Mouse (Mus musculus): Measurements from ENCODE around the gene Ube2c.

The Ube2c gene

GRCm38 (mm10) chr2:164787779-164788178 lies 18.1 kb downstream of the Ube2c start:
- DNase-seq (ENCODE audit: low read depth, low spot score): no peak

- no peak for DNase-seq (ENCODE audit: low read depth, low spot score)
Measured at GRCm38 (mm10) chr2:164788411-164788810, 18.7 kb downstream of the Ube2c start.

- DNase-seq (ENCODE audit: low read depth, low spot score): no peak
Measured at GRCm38 (mm10) chr2:164790451-164790850, 20.8 kb downstream of the Ube2c start.

GRCm38 (mm10) chr2:164791841-164792261 lies 22.2 kb downstream of the Ube2c start:
- no peak for DNase-seq (ENCODE audit: low read depth, low spot score)

GRCm38 (mm10) chr2:164792400-164793190 lies 22.9 kb downstream of the Ube2c start:
- DNase-seq (ENCODE audit: low read depth, low spot score): no peak

GRCm38 (mm10) chr2:164793236-164793635 lies 23.5 kb downstream of the Ube2c start:
- DNase-seq (ENCODE audit: low read depth, low spot score): peak; percentile 53

- peak; percentile 43 for DNase-seq (ENCODE audit: low read depth, low spot score)
Measured at GRCm38 (mm10) chr2:164793772-164794171, 24.1 kb downstream of the Ube2c start.

- peak; percentile 83 for DNase-seq (ENCODE audit: low read depth, low spot score)
Measured at GRCm38 (mm10) chr2:164794293-164794692, 24.6 kb downstream of the Ube2c start.

GRCm38 (mm10) chr2:164795868-164796267 lies 26.2 kb downstream of the Ube2c start:
- DNase-seq (ENCODE audit: low read depth, low spot score): no peak

GRCm38 (mm10) chr2:164798554-164798953 lies 28.9 kb downstream of the Ube2c start:
- DNase-seq (ENCODE audit: low read depth, low spot score): peak; percentile 56

GRCm38 (mm10) chr2:164800252-164801004 lies 30.7 kb downstream of the Ube2c start:
- no peak for DNase-seq (ENCODE audit: low read depth, low spot score)

- DNase-seq (ENCODE audit: low read depth, low spot score): no peak
Measured at GRCm38 (mm10) chr2:164803201-164803920, 33.7 kb downstream of the Ube2c start.

GRCm38 (mm10) chr2:164803921-164804313 lies 34.2 kb downstream of the Ube2c start:
- peak; percentile 48 for DNase-seq (ENCODE audit: low read depth, low spot score)

- DNase-seq (ENCODE audit: low read depth, low spot score): peak; percentile 100
Measured at GRCm38 (mm10) chr2:164804533-164805331, 35.0 kb downstream of the Ube2c start, which contains the start of the genes Acot8 and Zswim3. Acot8 (minus strand) TSS chr2:164804882. Zswim3 (plus strand) TSS chr2:164805098.

GRCm38 (mm10) chr2:164805332-164805718 lies 35.6 kb downstream of the Ube2c start:
- no peak for DNase-seq (ENCODE audit: low read depth, low spot score)

GRCm38 (mm10) chr2:164806614-164807013 lies 36.9 kb downstream of the Ube2c start:
- DNase-seq (ENCODE audit: low read depth, low spot score): no peak

GRCm38 (mm10) chr2:164813557-164813956 lies 43.9 kb downstream of the Ube2c start:
- no peak for DNase-seq (ENCODE audit: low read depth, low spot score)

- DNase-seq (ENCODE audit: low read depth, low spot score): no peak
Measured at GRCm38 (mm10) chr2:164815348-164815747, 45.6 kb downstream of the Ube2c start.

- DNase-seq (ENCODE audit: low read depth, low spot score): no peak
Measured at GRCm38 (mm10) chr2:164815821-164816220, 46.1 kb downstream of the Ube2c start.

GRCm38 (mm10) chr2:164817206-164817605 lies 47.5 kb downstream of the Ube2c start:
- no peak for DNase-seq (ENCODE audit: low read depth, low spot score)

- DNase-seq (ENCODE audit: low read depth, low spot score): no peak
Measured at GRCm38 (mm10) chr2:164817703-164818102, 48.0 kb downstream of the Ube2c start.
